Mouse (Mus musculus) right cerebral cortex, postnatal 10 days (tissue): Measurements from ENCODE around the gene Gpank1.

Experiments used
- DNase-seq, 2 experiments: peaks; one replicate each; pipeline ENCODE4 v3.0.0; 2021; ENCODE audit warnings: low spot score in 2 of 2

Gpank1 gene

DNA sequence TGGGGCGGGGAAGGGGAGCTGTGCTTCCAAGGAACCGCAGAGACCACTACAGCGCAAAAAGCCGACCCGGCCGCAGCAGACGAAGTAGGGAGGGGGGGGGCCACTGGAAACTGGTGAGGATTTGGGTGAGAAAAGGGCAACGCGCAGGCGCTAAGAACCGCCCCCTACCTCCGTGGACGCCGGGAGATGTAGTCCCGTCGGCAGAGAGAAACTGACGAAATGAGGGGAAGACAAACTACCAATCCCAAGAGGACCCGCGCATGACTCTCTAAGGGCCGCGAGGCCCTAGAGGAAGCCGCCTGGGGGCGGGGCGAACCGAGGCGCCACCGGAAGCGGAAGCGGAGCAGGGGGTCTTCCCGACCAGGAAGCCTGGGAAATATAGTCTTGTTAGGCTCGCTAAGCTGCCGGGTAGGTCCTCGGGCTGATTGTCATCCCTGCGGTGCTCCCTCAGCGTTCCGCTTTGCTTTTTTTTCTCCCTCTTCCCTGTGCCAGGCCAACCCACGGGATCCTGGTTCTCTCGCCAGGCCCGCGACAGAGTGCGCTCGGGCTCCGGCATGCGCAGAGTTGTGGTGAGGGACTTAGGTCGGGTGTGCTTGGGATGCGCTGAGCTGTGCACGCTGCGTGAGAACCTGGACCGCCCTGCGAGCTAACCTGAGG is at the start of gene Gpank1:
Gene Gpank1, plus strand, starts transcription at position 313 of the 657 bp plus-strand sequence.
- peak; percentile 99 for DNase-seq

DNA sequence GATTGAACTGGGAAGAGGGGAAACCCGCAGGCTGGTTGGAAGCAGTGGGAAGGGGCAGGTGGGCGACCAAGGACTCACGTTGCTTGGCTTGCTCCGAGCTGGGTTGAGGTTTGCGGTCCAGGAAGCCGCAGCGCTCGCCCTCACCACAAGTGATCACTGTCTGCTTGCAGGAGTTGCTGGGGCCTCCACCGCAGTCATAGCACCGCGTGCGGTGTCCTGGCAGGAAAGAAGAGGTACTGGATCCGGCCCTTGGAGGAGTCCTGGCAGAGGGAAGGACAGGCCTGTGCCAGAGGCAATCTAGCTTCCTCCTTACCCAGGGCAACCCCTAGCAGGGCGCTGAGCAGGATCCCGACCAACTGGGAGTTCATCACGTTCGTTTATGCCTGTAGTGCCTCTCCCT is 47.2 kb upstream of the Gpank1 start:
- DNase-seq = no peak

GRCm38 (mm10) chr17:35076507-35077176 is 44.6 kb upstream of the Gpank1 start, which contains the start of gene Ly6g6e:
Gene Ly6g6e (plus strand): TSS chr17:35076902.
- DNase-seq = no peak

GRCm38 (mm10) chr17:35077285-35077684 is 44.0 kb upstream of the Gpank1 start:
- peak in 1 of 2 experiments; percentile 25 for DNase-seq

GRCm38 (mm10) chr17:35077786-35078233 is 43.4 kb upstream of the Gpank1 start, which contains the start of gene Ly6g6d:
Gene Ly6g6d (minus strand): TSS chr17:35078065.
- DNase-seq = peak in 1 of 2 experiments; percentile 50

- DNase-seq = no peak
Measured at GRCm38 (mm10) chr17:35079778-35080177, 41.5 kb upstream of the Gpank1 start.

DNA sequence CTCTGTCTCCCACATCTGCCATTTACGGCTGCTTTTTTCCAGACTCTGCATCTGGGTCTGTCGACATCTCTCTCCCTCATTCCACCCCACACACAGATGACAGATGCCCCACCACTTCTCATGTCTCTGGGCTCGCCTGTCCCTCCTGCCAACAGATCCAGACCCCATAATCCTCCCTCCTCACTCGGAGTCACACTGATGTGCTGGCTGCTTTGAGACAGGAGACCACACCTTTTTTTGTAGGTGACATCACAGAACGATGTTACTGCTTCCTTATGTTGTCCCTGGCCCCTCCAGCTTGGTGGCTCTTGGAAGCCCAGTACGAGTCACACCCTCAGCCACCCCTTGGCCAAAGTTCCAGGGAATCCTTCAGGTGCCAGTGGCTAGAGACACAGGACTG is 41.0 kb upstream of the Gpank1 start:
- DNase-seq = no peak

- DNase-seq = no peak
Measured at GRCm38 (mm10) chr17:35080710-35081109, 40.5 kb upstream of the Gpank1 start.

DNA sequence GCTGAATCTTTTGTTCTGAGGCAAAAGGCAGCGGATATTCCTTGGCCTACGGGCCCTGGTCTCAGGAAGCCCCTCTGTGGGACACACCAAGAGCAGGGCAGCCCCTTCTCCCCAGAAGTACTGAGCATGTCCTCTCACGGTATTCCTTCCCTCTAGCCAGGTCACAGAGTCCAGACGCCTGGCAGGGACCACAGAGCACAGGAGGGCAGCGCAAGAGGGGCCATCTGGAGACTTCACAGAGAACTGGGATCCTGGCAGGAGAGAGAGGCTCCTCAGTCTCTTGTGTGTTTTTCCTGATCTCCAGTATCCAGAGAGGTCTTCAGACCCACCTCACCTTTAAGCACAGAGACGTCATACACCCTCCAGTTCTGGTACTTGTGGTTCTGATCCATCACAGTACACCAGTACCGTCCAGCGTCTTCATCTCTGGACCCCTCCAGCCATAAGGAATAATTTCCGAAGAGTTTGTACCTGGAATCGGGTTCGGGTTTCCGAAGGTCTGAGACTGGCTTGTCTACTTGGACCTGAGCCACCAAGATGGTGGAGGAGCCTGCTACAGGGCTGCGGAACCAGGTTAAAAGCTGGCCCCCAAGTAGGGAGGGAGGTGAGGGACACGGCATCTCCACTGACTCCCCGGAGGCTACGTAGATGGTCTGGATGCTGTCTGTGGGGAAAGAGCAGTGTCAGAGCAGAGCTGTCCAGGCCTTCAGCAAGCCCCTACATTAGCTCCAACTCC is 38.2 kb upstream of the Gpank1 start:
- DNase-seq = no peak

DNA sequence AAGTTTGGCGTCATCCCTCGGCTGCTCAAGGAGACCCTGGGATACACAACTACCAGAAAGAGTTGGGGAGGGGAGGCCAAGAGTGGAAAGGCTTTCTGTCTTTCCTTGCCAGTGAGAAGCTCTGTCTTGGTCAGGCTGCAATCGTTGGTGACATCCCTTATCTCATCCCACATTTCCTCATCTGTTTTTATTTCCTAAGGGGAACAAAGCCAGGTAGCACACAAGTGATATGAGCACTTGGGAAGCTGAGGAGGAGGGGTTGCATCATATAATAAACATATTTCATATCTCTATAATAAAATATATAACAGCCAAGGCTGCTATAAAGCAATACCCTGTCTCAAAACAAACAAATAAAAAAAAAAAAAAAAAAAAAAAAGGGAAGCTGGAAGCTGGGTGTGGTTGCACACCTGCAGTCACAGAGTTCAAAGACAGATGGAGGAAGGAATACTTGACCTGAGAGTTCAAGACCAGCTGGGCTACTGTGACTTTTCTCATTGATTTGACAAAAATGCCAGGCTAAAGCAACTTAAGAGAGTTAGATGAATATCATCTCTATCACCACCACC is 37.2 kb upstream of the Gpank1 start:
- DNase-seq = no peak

GRCm38 (mm10) chr17:35085208-35085865 is 35.9 kb upstream of the Gpank1 start, which contains the start of gene Ly6g6f:
Gene Ly6g6f (minus strand): TSS chr17:35085610.
- no peak for DNase-seq

DNA sequence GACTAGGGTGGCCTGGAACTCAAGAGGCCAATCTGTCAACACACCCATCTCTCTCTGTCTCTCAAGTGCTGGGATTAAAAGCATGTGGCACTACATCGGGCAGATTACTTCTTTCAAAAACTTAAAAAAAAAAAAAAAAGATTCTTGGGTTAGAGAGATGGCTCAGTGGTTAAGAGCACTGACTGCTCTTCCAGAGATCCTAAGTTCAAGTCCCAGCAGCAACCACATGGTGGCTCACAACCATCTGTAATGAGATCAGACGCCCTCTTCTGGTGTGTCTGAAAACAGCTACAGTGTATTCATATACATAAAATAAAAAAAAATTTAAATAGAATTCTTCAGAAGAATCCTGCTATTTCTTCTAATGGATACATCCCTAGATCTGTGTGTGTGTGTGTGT is 33.1 kb upstream of the Gpank1 start:
- no peak for DNase-seq

GRCm38 (mm10) chr17:35088825-35089644 is 32.2 kb upstream of the Gpank1 start, which contains the start of gene Abhd16a:
Gene Abhd16a (plus strand): TSS chr17:35089263.
- peak; percentile 96 for DNase-seq

GRCm38 (mm10) chr17:35090166-35090932 is 30.9 kb upstream of the Gpank1 start:
- DNase-seq = no peak

- DNase-seq = no peak
Measured at GRCm38 (mm10) chr17:35092403-35093198, 28.7 kb upstream of the Gpank1 start.

- no peak for DNase-seq
Measured at GRCm38 (mm10) chr17:35094475-35095365, 26.5 kb upstream of the Gpank1 start.

DNA sequence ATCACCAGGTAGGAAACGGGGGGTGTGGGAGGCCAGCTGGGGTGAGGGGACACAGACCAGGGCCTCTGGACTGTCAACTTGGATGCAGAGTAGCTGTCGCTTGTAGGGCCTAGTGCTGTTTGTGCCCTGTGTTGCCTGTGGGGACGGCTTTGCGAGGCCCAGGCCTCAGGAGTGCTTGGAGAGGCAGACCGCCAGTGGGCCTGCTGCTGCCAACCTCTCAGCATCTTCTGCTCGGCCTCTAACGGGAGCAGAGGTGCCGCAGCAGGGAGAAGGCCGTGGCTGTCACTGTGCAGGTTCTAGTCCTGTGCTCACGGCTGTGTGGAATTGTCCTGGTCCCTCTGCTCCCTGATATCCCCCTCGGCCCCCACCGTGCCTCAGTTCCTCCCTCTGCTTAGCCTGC is 24.7 kb upstream of the Gpank1 start:
- no peak for DNase-seq

DNA sequence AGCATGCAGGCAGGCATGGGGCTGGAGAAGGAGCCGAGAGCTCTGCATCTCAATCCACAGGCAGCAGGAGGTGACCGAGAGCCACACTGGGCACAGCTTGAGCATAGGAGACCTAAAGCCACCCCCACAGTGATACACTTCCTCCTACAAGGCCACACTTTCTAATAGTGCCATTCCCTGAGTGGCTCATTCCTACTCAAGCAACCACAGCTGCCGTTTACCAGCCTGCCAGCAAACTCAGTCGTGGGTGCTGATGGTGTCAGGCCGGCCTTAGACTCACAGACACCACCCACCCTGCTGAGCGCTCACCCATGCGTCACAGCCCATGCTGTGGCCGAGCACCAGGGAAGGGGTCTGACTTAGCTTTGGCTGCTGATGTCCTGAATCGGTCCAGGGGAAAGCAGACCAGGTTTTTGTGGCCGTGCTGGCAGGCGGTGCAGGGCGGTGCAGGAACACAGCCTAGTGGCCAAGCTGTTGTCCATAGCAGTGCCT is 24.0 kb upstream of the Gpank1 start:
- DNase-seq = no peak
